Mouse (Mus musculus) kidney, adult 9 months (tissue): ENCODE results near the gene H1f0.
"Not testable (repeated sequence)": the region's sequence is repeated elsewhere in the genome, so short reads cannot be mapped to it uniquely, and the experiment has no call there.

Source experiments
- DNase-seq: peaks from one replicate; pipeline ENCODE4 v3.0.0; 2022

The H1f0 gene

DNA sequence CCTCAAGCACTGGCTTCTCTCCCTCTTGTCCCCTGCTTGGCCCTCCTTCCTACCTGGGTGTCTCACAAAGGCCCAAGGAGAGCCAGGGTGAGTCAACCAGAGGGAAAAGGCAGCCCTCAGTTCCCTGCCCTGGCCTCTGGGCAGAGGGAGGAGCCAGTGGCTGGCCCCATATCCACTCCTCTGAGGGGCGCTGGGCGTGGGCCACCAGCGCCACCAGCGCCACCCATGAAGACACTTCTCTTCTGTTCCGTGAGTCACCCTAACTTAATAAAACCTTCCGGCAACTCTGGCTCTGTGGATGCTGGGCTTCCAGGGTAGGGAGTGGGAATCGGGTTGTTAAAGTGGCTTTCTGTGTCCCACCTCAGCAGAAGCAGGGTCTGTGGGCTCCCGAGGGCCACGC, 22.7 kb upstream of the H1f0 start:
- DNase-seq = no peak

DNA sequence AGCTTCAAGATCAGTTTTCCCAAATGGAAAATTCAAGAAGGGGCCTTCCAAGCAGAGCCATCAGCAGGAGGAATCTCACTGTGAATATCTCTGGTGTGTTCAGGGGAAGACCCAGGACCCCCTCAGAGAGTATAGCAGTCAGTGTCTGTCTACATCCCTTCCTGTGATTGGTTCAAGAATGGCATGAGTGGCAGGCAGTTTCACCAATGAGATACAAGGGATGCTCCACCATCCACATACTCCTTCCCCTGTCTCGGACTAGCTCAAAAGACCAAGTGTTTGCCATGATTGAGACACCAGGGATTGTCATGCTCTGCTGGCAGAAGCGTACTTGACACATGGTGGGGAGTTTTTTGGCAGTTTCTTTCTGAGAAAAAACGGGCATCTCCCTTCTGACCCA, 21.6 kb upstream of the H1f0 start:
- no peak for DNase-seq

DNA sequence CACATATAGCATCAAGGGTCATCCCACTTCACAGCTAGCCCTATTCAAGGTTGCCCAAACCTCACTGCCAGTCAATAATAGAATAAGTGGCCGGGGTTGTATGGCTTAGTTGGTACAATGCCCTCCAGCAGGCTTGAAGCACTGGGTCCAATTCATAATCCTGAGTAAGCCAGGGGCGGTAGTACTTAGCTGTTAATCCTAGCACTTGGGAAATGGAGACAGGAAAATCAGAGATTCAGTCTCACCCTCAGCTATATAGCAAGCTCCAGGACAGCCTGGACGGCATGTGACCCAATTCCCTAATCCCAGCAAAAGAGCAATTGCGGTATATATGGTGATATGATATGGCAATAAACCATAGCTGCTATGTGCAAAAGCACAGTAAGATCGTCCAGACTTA, 21.2 kb upstream of the H1f0 start:
- no peak for DNase-seq

DNA sequence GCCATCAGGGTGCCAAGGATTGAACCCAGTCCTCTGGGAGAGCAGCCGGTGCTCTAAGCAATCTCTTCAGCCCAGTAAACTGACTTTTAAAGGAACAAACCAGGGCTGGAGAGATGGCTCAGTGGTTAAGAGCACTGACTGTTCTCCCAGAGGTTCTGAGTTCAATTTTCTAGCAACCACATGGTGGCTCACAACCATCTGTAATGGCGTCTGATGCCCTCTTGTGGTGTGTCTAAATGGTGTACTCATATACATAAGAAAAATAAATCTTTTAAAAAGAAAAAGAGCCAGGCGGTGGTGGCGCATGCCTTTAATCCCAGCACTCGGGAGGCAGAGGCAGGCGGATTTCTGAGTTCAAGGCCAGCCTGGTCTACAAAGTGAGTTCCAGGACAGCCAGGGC, 20.4 kb upstream of the H1f0 start:
- DNase-seq = not testable (repeated sequence)

DNA sequence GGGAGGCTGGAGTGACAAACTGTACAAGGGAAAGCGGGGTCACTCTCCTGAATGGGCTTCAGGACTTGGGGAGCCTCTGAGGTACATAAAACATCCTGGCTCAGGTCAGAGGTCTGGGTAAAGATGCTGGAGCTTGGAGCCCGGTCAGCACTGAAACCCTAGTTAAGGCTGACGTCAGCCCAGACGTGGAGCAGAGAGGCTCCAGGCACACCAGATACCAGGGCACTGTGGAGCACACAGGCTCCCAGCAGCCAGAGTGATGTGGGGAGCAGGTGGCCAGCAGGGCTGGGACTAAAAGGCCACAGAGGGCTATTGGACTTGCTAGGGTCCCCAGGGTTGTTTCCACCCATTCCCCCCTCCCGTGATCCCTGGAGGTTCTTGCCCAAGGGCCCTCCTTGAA, 18.5 kb upstream of the H1f0 start:
- DNase-seq = no peak

DNA sequence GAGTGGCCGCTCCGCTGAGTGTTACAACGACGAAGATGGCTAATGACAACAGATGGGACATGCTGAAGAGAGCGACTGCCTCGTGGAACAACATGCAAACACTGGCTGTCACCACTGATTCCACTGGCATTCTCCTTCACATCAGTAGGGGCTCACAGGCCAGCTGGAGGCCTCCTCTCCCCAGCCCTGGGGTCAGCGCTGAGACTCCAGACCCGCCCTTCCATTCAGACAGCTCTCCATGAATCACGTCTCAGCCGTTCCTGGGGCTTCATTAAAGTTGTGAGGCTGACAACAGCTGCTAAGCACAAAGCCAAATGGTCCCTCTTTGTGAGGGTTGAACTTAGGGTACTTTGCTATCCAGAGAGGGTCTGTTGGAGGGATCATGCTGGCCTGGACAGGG, 16.7 kb upstream of the H1f0 start:
- DNase-seq = no peak

DNA sequence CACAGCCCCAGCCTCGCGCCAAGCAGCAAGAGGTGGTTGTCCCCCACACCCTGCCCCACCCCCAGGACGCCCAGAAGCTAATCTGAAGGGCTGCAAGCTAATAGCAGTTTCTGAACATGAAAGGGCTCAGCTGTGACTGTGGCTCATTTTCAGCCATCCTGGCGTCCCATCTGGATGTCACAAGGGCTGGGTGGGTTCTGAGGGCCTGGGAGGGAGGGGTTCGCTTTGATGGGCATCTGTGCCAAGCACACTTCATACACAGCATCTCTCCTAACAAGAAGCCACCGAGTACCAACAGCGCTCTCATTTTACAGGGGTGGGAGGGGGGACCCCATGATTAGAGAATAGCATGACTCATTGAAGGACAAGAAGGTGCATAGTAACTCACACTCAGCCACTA, 14.9 kb upstream of the H1f0 start:
- no peak for DNase-seq

DNA sequence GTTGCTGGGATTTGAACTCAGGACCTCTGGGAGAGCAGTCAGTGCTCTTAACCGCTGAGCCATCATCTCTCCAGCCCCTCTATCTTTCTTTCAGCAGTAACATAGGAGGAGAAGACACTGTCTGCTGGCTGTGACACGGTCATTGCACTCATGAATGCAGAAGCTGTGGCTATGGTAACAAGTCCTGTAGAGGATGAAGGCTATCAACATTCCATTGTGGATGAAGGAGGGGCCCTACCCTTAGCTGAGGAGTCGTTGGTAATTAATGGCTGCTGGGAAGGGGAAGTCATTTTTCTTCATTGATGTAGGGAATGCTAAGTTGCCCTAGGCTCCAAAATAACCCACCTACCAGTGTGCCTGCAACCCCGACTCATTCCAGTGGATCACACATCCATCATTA, 10.1 kb upstream of the H1f0 start:
- no peak for DNase-seq

DNA sequence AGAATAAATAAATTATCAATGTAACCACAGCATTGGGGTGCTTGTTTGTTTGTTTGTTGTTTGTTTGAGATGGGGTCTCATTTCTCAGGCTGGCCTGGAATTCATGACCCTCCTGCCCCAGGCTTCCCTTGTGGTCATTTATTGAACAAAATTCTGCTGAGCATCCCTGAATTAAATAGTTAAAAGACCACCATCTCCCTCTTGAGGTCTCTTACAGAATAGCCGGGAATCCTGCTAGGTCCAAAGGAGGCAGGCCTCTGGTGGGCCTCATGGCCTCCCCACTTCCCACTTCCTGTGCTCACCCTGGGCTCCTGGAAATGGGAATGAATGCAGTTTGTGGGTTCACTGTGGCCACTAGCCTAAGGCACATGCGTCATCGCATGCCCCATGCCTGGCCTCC, 9.4 kb upstream of the H1f0 start:
- no peak for DNase-seq

DNA sequence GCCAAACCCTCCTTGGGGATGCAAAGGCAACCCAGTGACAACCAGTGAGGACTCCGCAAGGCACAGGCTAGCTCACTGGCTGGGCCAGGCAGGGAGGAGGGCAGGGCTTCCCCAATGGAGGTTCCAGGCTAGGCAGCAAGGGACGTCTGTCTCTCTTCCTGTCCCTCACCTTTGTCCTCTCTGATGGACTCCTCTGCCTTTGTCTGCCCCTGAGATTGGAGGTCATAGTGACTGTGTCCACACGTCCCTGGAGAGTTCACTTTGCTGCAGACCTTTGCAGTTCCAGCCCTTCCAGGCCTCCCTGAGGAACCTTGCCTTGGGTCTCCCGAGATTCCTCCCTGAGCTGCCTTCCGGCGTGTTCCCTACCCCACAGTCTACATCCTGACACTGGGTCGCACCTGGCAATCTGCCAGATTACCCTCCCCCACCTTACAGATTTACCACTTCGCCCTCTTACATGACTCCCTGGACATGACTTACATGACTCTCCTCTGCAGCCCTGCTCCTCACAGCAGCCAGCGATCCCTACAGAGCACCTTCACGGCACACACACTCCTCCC, 5.5 kb upstream of the H1f0 start:
- no peak for DNase-seq

DNA sequence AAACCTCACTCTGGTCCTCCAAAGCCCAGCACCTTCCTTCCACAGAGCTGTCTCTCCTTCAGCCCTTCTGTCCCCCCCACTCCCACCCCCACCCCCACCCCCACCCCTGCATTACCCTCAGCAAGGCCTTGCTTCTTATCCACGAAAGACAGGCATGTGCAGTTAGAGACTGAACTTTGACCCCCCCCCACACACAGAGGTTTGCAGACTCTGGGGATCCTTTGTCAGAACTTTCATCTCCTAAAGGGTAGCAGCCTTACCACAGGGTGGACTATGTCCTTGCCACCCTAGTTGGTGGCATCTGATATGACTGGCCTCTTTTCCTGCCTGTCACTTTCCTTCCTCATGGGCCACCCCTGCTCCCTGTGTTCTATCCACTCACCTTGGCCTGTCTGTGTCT, 4.9 kb upstream of the H1f0 start:
- DNase-seq = peak; percentile 59

DNA sequence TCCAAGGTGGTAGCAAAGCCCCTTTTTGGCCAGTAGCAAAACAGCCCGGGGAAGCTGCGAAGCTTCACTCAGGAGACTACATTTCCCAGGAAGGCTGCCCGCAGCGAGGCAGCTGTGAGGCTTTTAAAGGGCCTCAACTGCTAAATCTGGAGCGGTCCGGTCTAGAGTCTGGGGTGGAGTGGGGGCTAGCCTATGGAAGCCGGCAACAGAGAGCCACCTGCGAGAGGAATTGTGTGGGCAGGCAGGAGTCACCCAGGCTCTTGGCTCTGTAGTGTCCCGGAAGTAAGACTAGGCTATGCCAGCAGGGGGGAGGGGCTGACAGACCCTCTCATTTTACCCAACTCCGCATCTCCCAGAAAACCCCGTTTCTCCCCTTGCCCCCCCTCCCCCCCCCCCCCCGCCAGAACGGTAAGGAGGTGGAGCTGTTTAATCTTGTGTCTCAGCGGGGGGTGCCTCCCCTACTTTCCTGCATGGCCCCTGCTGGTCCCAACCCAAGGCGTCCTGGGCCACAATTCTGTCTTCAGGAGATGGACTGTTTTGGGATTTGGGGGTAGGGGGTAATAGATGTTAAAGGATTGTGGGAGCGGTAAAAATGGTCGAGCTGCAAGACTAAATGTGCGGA, 2.5 kb upstream of the H1f0 start:
- DNase-seq = peak; percentile 46

DNA sequence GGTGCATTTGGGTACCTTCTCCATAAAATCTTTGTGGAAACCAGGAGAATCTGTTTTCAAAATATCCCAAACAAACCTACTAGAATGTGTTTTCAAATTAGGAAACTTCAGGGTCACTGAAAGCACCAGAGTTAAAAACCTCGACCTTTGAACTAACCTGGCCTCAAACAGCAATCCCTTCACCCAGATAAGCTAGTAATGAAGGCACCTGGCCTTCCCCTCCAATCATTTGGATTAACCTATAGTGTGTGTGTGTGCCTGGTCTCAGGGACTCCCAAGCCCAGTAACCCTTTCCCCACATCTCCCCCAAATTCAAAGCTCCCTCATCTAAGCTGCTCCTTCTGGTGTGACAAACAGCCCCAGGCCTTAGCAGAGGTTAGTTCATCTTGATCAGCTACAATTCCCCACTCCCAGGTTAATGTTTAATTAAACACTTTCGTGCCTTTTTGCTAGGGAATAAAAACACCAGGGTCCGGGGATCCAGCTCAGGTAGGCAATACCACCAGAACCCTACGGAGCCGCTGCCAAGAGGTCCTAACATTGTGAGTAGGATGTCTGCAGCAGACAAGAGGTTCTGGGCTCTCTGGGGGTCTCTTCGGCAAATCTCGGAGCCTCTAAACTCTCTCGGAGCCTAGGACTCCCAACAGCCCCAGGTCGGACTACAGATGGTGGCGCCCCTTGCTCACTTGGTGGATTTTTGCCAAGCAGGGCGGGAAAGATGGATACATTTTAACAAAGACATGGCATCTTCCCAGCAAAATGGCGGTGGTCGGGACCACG, 1.5 kb upstream of the H1f0 start:
- peak; percentile 79 for DNase-seq

DNA sequence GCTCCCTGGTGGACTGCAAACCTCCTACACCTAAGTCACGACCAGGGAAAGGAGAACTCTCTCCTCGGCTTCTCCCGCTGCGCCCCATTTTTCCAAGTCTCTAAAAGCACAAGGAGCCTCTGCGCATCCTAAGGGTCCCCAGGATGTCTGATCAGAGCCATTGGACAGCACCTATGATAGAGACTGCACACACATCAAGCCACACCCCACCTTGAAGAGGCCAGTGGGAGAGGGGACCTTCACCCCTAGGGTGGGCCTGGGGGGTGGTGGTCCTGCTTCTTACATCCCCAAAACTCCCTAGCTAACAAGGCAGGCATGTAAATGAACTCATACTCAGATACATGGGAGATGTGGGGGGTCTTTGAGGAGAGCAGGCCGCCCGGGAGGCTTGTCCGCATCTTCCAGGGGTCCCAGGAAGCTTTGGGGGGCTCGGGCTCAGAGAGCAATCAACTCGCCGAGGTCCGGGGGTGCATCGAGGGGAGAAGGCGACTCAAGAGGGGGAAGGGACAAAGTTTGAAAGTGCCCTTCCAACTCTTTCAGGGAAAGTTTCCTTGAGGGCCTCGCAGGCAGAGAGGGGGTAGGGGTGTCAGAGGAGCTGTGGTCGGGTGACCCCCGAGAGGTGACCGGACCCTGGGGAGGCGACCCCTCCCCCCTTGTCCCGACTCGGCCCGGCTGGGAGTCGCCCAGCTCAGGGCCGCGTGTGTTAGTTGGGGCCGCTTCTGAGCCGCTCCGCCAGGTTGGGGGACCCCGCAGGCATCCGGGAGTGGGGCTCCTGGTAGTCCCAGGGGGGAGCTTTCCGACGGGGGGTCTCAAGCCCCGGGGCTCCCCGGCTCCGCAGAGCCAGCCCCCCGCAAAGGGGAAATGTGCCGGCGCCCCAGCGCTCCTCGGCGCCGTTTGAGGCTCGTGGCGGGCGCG, 702 bp upstream of the H1f0 start:
- DNase-seq = peak; percentile 47

DNA sequence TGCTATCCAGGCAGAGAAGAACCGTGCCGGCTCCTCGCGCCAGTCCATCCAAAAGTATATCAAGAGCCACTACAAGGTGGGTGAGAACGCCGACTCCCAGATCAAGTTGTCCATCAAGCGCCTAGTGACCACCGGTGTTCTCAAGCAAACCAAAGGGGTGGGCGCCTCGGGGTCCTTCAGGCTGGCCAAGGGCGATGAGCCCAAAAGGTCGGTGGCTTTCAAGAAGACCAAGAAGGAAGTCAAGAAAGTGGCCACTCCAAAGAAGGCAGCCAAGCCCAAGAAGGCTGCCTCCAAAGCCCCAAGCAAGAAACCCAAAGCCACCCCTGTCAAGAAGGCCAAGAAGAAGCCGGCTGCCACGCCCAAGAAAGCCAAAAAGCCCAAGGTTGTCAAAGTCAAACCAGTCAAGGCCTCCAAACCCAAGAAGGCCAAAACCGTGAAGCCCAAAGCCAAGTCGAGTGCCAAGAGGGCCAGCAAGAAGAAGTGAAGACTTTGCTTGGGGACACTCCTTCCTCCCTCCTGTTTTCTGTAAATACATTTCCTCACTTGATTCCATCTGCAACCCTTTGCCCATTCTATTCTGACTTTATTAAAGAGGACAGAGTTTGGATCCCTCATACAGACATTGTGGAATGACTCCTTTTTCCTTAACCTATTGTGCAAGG, 704 bp downstream of the H1f0 start:
- no peak for DNase-seq

DNA sequence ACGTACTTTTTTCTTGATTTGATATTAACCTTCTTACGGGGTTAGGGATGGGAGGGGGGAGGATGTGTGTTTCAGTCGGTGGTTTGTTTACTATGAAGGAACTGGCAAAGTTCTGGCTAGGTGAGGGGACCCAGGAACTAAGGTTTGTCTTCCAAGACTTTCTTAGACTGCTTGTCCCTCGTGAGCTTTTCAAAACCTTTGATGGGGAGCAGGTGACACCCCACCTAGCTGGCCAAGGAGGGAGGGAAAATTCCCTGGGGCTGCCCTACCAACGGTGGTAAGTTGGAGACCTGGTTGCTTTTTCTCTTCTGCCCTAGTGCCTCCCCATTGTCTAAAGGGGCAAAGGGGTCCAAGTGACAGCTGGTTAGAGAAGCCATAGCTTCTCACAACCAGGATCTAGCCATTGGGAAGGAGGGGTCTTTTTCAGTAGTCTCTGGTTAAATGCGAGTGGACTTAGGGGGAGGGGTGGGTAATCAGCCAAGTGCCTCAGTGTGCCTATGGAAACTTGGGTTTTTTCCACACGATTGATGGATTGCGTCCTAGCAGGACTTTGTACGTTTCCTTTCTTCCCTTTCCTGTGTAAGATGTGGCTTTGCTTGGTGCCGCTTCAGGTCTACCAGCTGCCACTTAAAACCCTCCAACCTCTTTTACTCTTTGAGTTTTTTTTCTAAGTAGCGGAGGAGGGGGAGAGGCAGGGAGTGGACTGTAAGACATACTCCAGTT, 1.4 kb downstream of the H1f0 start:
- DNase-seq = no peak

DNA sequence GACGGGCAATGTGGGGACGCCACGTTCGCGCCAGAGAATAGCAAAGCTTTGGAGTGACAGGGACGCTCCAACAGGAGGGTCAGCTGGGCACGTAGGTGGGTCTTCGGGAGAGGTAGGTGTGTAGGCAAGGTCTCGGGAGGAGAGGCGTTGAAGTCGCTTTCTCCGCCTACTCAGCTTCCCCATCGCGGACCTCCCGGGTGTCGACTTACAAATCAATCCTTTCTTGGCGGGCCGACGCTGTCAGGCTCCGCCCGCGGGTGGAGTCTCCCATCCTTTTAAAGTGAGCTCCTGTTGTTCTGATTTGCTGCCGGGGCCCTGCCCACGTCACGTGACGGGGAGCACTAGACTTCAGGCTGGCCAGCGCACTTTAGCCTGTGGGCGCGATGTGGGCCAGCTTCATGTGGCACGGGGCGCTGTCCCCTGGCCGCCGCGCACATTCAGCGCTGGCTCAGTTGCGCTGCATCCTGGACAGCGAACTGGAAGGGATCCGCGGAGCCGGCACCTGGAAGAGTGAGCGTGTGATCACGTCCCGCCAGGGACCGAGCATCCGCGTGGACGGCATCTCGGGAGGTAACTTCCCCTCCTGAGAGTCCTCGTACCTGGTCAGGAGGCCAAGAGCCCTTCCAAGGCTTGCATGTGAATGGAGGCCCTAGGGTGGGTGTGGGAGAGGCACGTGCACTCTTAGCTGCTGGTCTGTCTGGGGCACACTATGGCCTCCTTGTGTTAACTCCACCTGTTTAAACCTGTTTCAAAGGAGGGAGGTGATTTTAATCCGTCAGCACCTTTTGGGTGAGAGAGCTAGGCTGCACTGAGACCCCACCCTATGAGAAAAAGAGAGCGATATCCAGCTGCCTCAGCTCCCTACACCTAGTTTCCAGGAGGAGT, 2.5 kb downstream of the H1f0 start:
- peak; percentile 96 for DNase-seq

DNA sequence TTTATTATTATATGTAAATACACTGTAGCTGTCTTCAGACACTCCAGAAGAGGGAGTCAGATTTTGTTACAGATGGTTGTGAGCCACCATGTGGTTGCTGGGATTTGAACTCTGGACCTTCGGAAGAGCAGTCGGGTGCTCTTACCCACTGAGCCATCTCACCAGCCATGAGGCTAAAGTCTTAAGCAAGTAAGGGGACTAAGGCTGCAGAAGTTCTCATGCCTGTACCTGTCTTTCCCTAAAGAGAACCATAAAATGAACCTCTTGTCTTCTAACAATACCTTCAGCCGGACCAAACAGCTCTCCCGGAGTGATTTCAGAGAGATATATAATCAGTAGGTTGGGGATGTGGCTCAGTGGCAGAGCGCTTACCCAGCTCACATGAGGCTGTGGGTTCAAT, 3.7 kb downstream of the H1f0 start:
- not testable (repeated sequence) for DNase-seq

DNA sequence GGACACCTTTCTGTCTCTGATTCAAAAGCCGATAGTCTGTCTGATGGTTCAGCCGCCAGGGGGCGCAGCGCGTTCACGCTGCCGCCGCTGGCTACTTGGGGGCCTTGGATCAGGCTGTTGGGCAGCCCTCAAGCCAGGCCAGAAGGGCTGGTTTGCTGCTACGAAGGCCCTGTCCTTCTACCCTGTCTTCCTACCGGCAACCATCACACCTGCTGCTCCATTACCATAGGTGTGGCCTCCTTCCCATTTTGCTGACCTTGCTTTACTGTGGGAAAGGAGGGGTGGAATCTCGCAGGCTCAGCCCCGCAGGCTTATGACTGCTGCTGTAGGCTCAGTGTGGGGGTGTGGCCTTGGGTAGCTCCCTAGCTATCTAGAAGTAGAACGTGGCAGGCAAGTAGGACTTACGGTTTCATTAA, 9.7 kb downstream of the H1f0 start:
- peak; percentile 76 for DNase-seq

DNA sequence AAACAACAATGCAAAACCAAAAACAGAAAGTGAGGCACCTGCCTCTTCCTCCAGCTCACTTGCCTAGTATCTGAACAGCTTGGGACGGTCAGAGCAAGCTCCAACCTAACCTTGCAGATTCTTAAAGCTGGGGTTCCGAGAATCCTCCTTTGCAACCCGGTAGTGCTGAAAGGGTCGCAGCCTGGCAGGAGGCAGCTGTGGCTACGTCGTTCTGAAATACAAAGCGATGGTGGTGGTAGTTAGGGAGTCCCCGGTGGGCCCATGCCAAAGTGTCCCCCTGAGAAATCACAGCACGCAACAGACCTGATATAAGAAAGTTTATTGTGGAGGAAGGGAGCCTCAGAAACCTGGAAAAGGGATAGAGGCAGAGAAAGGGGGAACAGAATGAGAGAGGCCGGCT, 10.1 kb downstream of the H1f0 start:
- DNase-seq = no peak

DNA sequence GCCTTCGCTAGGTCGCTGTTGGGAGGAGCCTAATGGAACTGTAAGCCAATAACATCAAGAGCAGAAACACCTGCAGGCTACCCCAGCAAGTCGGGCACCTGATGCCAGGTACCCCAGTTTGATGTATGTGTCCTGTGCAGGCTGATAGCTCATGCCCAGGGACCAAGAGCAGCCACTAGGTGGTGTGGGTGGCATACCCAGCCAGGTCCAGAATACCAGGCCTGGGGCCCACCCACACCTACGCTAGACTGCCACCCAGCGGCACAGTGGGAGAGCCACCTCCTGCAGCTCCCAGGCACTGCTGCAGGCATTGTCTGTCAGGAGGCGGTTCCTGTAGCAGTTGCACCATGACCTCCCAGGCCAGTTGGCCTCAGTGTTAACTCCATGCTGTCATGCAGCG, 10.6 kb downstream of the H1f0 start:
- DNase-seq = peak; percentile 93
